Mouse (Mus musculus) liver, embryonic 14.5 days (tissue): ENCODE measurements around the gene Wdr73.

ENCODE experiments used
- CTCF ChIP-seq: IDR thresholded peaks from 2 replicates; pipeline ENCODE4 v1.5.1; 2016; ENCODE audit warnings: antibody characterized with exemption, low read depth, control low read depth
- EP300 ChIP-seq: IDR thresholded peaks from 2 replicates; pipeline ENCODE4 v1.6.1; 2016; ENCODE audit warnings: antibody characterized with exemption, low read depth

DNA sequence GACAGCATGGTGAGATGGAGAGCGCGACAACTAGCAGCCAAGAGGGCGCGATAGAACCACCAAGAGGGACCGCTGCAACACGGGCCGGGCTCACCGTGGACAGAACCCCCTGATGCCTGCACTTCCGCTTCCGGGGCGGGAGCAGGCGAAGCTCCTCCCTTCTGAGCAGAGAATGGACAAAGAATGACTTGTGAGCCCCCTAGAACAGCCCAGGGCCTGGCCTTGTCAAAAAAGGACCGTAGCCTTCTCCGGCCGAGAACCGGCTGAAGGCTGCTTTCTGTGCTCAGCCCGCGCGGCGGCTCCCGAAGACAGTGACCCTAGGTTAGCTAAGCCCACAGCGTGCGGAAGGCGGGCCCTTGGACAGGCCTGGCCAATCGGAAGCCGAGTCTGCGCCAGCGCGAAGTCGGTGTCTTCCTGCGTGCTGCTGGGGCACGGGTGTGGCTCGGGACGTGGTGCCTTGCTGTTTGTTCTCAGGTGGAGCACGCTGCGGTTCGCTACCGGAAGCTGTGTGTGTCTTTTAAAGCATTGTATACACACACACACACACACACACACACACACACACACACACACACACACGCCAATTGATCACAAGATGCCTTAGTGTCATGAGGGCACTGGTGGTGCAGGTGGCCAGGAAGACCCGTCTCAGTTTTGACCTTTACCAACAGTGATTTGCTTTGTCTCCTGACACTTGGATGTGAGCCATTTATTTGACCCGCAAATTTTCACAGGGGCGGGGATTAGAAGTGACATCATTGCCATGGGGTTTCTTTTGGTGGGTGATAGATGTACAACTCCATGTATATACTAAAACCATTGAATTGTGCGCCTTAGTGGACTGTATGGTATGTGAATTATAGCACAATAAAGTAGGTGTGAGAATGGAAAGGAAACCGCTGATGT, 46.6 kb upstream of the Wdr73 start, which contains the start of gene Sec11a:
- peak; percentile 37 for TF ChIP-seq CTCF
- no peak for TF ChIP-seq EP300
